Mouse (Mus musculus): ENCODE data around the gene Crcp. TPM values are rescaled to one million over a fixed set of nuclear protein-coding genes. Genes with fewer than 3 reads are reported as not detected.

Gene Crcp
- polyA plus RNA-seq (2015; fragmentation: Illumina TruSeq; extraction: RNeasy Lipid Tissue Mini Kit (QIAGEN cat#74804); ENCODE audit: low read depth, low replicate concordance) = 56.4 TPM

DNA sequence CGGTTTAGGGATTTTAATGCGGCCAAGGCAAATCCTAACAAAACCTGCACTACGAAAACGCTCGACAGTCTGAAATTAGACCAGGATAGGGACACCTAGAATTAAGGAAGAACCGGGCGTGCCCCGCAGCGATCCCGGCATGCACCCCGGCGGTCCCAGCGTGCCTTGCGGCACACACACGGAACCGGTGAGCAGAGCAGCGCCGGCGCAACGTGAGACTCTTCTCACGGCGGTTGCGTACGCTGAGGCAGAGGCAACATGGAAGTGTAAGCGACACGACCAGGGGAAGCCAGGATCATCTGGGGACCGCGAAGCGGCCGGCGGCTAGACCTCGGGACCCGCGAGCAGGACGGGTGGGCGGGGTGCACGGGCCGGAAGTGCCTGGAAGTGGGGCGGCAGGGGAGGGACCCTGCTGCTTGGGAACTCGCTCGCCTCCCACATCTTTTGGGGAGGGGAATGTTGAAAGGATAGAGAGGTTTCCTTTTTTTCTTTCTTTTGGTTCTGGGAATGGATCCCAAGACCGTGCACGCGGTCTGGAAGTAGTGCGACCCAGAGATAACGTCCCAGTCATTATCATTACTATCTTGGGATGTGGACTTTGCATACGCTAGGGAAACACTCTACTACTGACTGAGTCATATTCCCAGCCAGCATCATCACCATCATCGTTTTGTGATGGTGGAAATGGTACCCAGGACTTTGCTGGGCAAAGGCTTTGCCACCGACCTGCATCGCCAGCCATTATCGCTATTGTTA is at the start of gene Crcp, which contains the start of gene Asl:
Gene Crcp (plus strand): TSS at position 149 of the 756 bp plus-strand sequence.
Gene Asl (minus strand): TSS at position 106 of the 756 bp plus-strand sequence.

DNA sequence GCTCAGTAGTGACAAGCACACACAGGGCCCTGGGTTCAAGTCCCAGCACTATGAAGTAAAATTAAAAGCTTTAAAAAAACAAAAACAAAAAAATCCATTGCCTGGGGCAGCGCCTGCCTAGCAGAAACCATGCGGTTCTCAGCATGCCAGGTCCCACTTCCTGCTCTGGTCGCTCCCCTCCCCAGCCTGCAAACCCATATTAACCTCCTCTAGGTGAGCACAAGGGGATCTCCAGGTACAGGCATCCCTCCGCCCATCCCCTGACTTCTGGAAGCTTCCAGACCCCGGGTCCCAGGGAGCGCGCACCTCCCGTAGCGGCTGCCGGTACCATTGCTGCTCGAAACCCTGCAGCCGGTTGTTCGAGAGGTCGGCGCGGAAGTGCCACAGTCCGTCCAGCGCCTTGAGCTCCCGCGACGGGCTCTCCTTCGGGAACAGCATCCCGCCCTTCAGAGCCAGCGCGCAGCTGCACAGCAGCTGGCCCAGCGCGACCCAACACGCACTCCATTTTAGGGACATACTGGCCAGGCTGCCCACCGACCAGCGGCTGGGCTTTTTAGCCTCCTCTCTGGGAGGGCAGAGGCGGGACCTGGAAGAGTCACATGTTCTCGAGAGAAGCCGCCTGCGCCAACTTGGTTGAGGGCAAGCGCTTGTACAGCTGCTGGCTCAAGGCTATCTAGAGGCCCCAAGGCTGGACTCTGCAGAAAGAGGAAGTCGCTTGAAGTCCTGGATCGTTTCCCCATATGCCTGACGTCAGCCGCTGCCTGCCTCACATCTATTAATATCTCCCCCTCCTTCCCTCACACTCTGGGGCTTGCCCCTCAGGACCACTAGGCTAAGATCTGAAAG is 26.6 kb upstream of the Crcp start, which contains the start of gene Gusb:
Gene Gusb (minus strand): TSS at position 749 of the 846 bp plus-strand sequence.

DNA sequence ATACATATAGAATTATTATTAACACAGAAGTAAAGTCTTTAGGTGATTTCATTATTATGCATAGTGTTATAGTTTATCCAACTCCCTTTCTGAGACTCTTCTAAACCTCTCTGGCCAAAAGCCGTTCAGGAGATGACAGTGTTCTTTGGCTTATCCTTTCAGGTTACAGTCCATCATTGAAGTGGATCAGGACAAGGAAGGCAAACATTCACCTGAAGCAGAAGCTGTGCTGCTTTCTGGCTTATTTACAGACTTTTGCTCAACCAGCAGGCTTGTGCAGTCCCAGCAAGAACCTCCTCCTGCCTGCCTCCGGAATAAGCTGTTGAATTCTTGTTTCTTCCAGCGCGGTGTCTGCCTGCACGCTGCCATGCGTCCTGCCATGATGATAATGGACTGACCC is 43.9 kb downstream of the Crcp start, which contains the start of gene Tpst1:
Gene Tpst1 (plus strand): TSS at position 301 of the 400 bp plus-strand sequence.

Other genes with a start within 250 kb of the Crcp start
- gene Psph, start 241.8 kb upstream of the Crcp start, polyA plus RNA-seq (2015; fragmentation: Illumina TruSeq; extraction: RNeasy Lipid Tissue Mini Kit (QIAGEN cat#74804); ENCODE audit: low read depth, low replicate concordance) = 29.1 TPM
- 20.4 TPM for gene Sumf2, start 182.3 kb upstream of the Crcp start, polyA plus RNA-seq (2015; fragmentation: Illumina TruSeq; extraction: RNeasy Lipid Tissue Mini Kit (QIAGEN cat#74804); ENCODE audit: low read depth, low replicate concordance)
- gene Chchd2, start 141.8 kb upstream of the Crcp start, polyA plus RNA-seq (2015; fragmentation: Illumina TruSeq; extraction: RNeasy Lipid Tissue Mini Kit (QIAGEN cat#74804); ENCODE audit: low read depth, low replicate concordance) = 738 TPM
- 7.1 TPM for gene Zbed5, start 133.6 kb upstream of the Crcp start, polyA plus RNA-seq (2015; fragmentation: Illumina TruSeq; extraction: RNeasy Lipid Tissue Mini Kit (QIAGEN cat#74804); ENCODE audit: low read depth, low replicate concordance)
- gene Phkg1, start 130.7 kb upstream of the Crcp start, polyA plus RNA-seq (2015; fragmentation: Illumina TruSeq; extraction: RNeasy Lipid Tissue Mini Kit (QIAGEN cat#74804); ENCODE audit: low read depth, low replicate concordance) = 22.4 TPM
- gene Nupr1l, start 120.8 kb upstream of the Crcp start, polyA plus RNA-seq (2015; fragmentation: Illumina TruSeq; extraction: RNeasy Lipid Tissue Mini Kit (QIAGEN cat#74804); ENCODE audit: low read depth, low replicate concordance) = 1.6 TPM
- 47.3 TPM for gene Vkorc1l1, start 87.3 kb upstream of the Crcp start, polyA plus RNA-seq (2015; fragmentation: Illumina TruSeq; extraction: RNeasy Lipid Tissue Mini Kit (QIAGEN cat#74804); ENCODE audit: low read depth, low replicate concordance)
- 19.3 TPM for gene Gusb, start 26.2 kb upstream of the Crcp start, polyA plus RNA-seq (2015; fragmentation: Illumina TruSeq; extraction: RNeasy Lipid Tissue Mini Kit (QIAGEN cat#74804); ENCODE audit: low read depth, low replicate concordance)
- 20.2 TPM for gene Asl, start within 50 bp of the Crcp start, polyA plus RNA-seq (2015; fragmentation: Illumina TruSeq; extraction: RNeasy Lipid Tissue Mini Kit (QIAGEN cat#74804); ENCODE audit: low read depth, low replicate concordance)
- 40.9 TPM for gene Tpst1, start 44.0 kb downstream of the Crcp start, polyA plus RNA-seq (2015; fragmentation: Illumina TruSeq; extraction: RNeasy Lipid Tissue Mini Kit (QIAGEN cat#74804); ENCODE audit: low read depth, low replicate concordance)
- gene Kctd7, start 115.6 kb downstream of the Crcp start, polyA plus RNA-seq (2015; fragmentation: Illumina TruSeq; extraction: RNeasy Lipid Tissue Mini Kit (QIAGEN cat#74804); ENCODE audit: low read depth, low replicate concordance) = 8.3 TPM
- gene Rabgef1, start 142.5 kb downstream of the Crcp start, polyA plus RNA-seq (2015; fragmentation: Illumina TruSeq; extraction: RNeasy Lipid Tissue Mini Kit (QIAGEN cat#74804); ENCODE audit: low read depth, low replicate concordance) = 48.7 TPM
- gene Tmem248, start 187.8 kb downstream of the Crcp start, polyA plus RNA-seq (2015; fragmentation: Illumina TruSeq; extraction: RNeasy Lipid Tissue Mini Kit (QIAGEN cat#74804); ENCODE audit: low read depth, low replicate concordance) = 29.4 TPM
- gene Sbds, start 226.2 kb downstream of the Crcp start, polyA plus RNA-seq (2015; fragmentation: Illumina TruSeq; extraction: RNeasy Lipid Tissue Mini Kit (QIAGEN cat#74804); ENCODE audit: low read depth, low replicate concordance) = 110 TPM
- gene Tyw1, start 226.3 kb downstream of the Crcp start, polyA plus RNA-seq (2015; fragmentation: Illumina TruSeq; extraction: RNeasy Lipid Tissue Mini Kit (QIAGEN cat#74804); ENCODE audit: low read depth, low replicate concordance) = 9.8 TPM

Measured in brain, adult 10 weeks (tissue).